Mouse (Mus musculus) heart, embryonic 14.5 days (tissue): ENCODE results near the gene Cdkn2b. TPM values are rescaled to one million over a fixed set of nuclear protein-coding genes. Genes with fewer than 3 reads are reported as not detected.

Experiments used
- ATAC-seq: fragments of 200-750 bp; cut with Nextera tagmentation; 2 replicates; pipeline ENCODE4 v1.8.0; 2017; ENCODE audit warnings: low read depth, moderate TSS enrichment; ENCODE audit not compliant: insufficient number of reproducible peaks, insufficient read depth, low FRiP score
- H3K27ac ChIP-seq, 2 experiments: fragments of 200-500 bp in 1 of 2; fragments of 300-500 bp in 1 of 2; sonication (generic) in 1 of 2; replicated peaks in 1 of 2; 2 replicates each; pipeline ENCODE4 v1.5.1; 2012 to 2014; ENCODE audit warnings: low read depth in 2 of 2, low read length in 2 of 2, control low read depth in 1 of 2, mild to moderate bottlenecking in 1 of 2, mixed read lengths in 1 of 2; ENCODE audit not compliant: control insufficient read depth in 1 of 2, insufficient read depth in 1 of 2
- H3K27me3 ChIP-seq: fragments of 300-500 bp; sonication (generic); 2 replicates; pipeline ENCODE4 v1.6.1; 2014; ENCODE audit warnings: mild to moderate bottlenecking, low read length, control low read depth; ENCODE audit not compliant: control insufficient read depth, insufficient read depth
- H3K36me3 ChIP-seq: fragments of 300-500 bp; sonication (generic); 2 replicates; pipeline ENCODE4 v1.6.1; 2014; ENCODE audit warnings: mild to moderate bottlenecking, control low read depth, low read length, mixed read lengths; ENCODE audit not compliant: control insufficient read depth, insufficient read depth
- H3K4me1 ChIP-seq, 2 experiments: fragments of 200-500 bp in 1 of 2; fragments of 300-500 bp in 1 of 2; sonication (generic) in 1 of 2; 2 replicates each; pipeline ENCODE4 v1.6.1; 2012 to 2014; ENCODE audit warnings: low read length in 2 of 2, control low read depth in 1 of 2, mixed read lengths in 1 of 2; ENCODE audit not compliant: control insufficient read depth in 2 of 2, insufficient read depth in 2 of 2
- H3K4me2 ChIP-seq: fragments of 300-500 bp; sonication (generic); 2 replicates; pipeline ENCODE4 v1.6.1; 2014; ENCODE audit warnings: mild to moderate bottlenecking, low read length
- H3K4me3 ChIP-seq, 2 experiments: fragments of 200-500 bp in 1 of 2; fragments of 300-500 bp in 1 of 2; sonication (generic) in 1 of 2; 2 replicates each; pipeline ENCODE4 v1.5.1; 2012 to 2014; ENCODE audit warnings: low read length in 2 of 2, mild to moderate bottlenecking in 2 of 2, control low read depth in 1 of 2, low read depth in 1 of 2, moderate library complexity in 1 of 2; ENCODE audit not compliant: control insufficient read depth in 1 of 2, insufficient read depth in 1 of 2
- H3K9ac ChIP-seq: fragments of 300-500 bp; sonication (generic); 2 replicates; pipeline ENCODE4 v1.6.1; 2014; ENCODE audit warnings: mild to moderate bottlenecking, low read length
- H3K9me3 ChIP-seq: fragments of 300-500 bp; sonication (generic); 2 replicates; pipeline ENCODE4 v1.6.1; 2016; ENCODE audit warnings: low read length, control low read depth; ENCODE audit not compliant: control insufficient read depth
- WGBS: fragments of 180-500 bp; shearing (Covaris S2); extraction: QIAGEN DNeasy Blood & Tissue Kit; methylation state at CpG from one replicate; pipeline ENCODE4 v1.1.7; 2014; 5-methylcytosine and 5-hydroxymethylcytosine counted together
- polyA plus RNA-seq: library from polyadenylated mRNA; unstranded; fragments of >200 nt; fragmentation: Nextera tagmentation; extraction: Ambion mirVana; gene quantifications from 2 replicates; pipeline ENCODE4 v1.2.1, GENCODE M21; 2014

The Cdkn2b gene
- polyA plus RNA-seq, 1 experiment from 2014 or later = 1.2 TPM

DNA sequence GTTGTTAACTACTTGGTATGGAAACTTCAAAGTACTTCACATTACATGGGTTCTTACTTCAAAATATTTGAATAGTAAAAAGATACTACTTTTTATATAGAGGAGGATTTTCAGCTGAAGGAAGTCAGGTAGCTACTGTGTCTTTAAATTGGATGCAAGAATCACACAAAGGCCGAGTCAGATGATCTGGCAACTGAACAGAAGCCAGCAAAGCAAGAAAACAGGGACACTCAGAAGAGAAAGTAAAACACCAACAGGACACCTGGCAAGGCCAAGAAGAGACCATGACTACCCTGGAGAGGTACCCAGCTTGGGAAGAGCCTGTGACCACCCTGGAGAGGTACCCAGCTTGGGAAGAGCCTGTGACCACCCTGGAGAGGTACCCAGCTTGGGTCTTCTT lies 24.3 kb downstream of the Cdkn2b start:
- peaks cover 2 to 6% of the 10 kb centered on the region in 2 experiments; a peak in 1 of 4 replicates for H3K4me1 ChIP-seq
- H3K27me3 ChIP-seq = peaks cover 82% of the 10 kb centered on the region
- no peak overlapping the region for H3K27ac ChIP-seq
- no peak overlapping the region for H3K4me3 ChIP-seq
- no peak overlapping the region for H3K9ac ChIP-seq
- no peak overlapping the region for H3K4me2 ChIP-seq
- 11% methylated on average over 1 of the region's 1 CpGs for WGBS
- no peak for ATAC-seq
- H3K36me3 ChIP-seq = no peaks in the 10 kb centered on the region
- H3K9me3 ChIP-seq = 0 out of 2 replicates have a peak, but pooled peaks cover 3% of the 10 kb centered on the region

DNA sequence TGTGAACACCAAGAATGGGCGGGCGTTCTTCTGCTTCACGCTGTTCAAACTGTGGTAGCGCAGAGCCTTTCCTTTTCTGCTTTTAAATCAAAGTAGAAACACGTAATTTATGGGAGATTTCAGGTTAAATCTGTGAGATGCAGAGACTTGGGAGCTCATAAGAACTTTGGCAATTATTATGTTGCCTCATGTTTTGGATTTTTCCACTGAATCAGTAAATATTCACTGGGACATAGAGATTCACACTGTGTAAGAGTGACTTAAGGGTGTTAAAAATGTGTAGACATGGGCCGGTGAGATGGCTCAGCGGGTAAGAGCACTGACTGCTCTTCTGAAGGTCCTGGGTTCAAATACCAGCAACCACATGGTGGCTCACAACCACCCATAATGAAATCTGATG lies 25.2 kb downstream of the Cdkn2b start:
- peaks cover 81% of the 10 kb centered on the region for H3K27me3 ChIP-seq
- no peak overlapping the region for H3K27ac ChIP-seq
- H3K4me3 ChIP-seq = no peak overlapping the region
- H3K4me2 ChIP-seq = no peak overlapping the region
- no peak for ATAC-seq
- 42% methylated on average over 7 of the region's 7 CpGs for WGBS
- no peak overlapping the region for H3K9ac ChIP-seq
- H3K36me3 ChIP-seq = no peaks in the 10 kb centered on the region
- H3K4me1 ChIP-seq = peaks cover 2 to 6% of the 10 kb centered on the region in 2 experiments; a peak in 1 of 4 replicates
- H3K9me3 ChIP-seq = 0 out of 2 replicates have a peak, but pooled peaks cover 3% of the 10 kb centered on the region

DNA sequence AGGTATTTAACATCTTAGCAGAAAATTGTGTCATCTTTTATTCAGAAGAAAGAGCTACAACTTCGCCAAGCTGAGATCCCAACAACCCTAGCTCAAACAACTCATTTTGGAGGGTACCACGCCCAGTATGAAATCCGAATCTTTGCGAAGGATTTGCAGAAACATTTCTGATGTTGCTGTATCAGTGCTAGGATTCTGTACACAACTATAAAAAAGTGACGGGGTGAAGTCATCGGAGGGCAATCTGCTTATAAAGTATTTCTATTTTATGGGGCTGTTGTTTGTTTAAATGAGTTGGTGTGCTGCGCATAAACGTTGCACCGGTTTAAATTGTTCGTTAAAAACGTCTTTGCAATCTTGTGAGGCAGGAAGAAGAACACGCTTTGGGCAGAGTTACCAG lies 28.2 kb downstream of the Cdkn2b start:
- H3K27ac ChIP-seq = no peak overlapping the region
- WGBS = 2% methylated on average over 12 of the region's 12 CpGs
- no peak overlapping the region for H3K4me2 ChIP-seq
- H3K9me3 ChIP-seq = 0 out of 2 replicates have a peak, but pooled peaks cover 3% of the 10 kb centered on the region
- no peak overlapping the region for H3K4me3 ChIP-seq
- no peaks in the 10 kb centered on the region for H3K36me3 ChIP-seq
- no peak for ATAC-seq
- peaks cover 2 to 6% of the 10 kb centered on the region in 2 experiments; a peak in 1 of 4 replicates for H3K4me1 ChIP-seq
- H3K27me3 ChIP-seq = peaks cover 80% of the 10 kb centered on the region
- H3K9ac ChIP-seq = no peak overlapping the region

DNA sequence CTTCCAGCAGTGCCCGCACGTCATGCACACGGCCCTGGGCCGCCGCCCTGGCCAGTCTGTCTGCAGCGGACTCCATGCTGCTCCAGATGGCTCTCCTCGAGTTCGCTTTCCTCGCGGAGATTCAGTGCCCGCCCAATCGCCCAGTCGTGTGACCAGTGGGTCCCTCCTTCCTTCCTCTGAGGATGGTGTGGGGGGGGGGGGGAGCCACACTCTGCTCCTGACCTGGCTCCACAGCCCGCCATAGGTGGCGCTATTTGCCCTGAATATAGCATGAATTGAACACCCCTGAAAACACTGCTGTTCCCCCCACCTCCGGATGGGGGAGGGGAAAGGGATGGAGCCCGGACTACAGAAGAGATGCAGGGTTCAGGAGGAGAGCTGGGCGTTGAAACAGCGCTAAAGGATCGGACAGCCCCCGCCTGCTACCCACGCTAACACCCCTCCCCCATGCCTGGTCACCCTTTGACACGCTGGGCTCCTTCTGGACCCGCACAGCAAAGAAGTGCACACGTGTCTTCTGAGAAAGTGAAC lies 28.7 kb downstream of the Cdkn2b start:
- Histone ChIP-seq H3K4me2 (peak overlapping the region; percentile 43), H3K27ac (no peak overlapping the region), H3K4me3 (peak overlapping the region in 1 of 2 experiments; percentile 15; a peak in 1 of 4 replicates), H3K27me3 (peaks cover 82% of the 10 kb centered on the region), H3K9me3 (0 out of 2 replicates have a peak, but pooled peaks cover 3% of the 10 kb centered on the region), H3K36me3 (no peaks in the 10 kb centered on the region), H3K9ac (no peak overlapping the region), H3K4me1 (peaks cover 2 to 6% of the 10 kb centered on the region in 2 experiments; a peak in 1 of 4 replicates)
- no peak for ATAC-seq
- WGBS = under 1% methylated on average over 25 of the region's 25 CpGs

DNA sequence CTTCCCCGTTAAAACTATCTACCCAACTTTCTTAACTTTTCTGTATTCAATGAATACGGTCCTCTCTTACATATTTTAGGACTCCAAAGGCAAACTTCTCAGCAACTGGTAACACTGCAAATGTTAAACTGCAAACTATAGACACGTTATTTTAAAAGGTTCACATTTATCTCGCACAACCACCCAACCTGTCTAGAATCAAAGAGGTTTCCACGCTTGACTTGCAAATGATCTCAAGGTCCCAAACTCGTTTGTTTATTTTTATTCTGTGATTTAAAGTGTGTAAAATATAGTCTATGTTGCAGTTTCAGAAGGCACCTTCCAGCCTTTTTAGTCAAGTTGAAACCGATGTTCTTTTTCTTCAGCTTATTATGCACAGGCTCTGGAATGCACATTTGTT lies 29.6 kb downstream of the Cdkn2b start:
- Histone ChIP-seq H3K36me3 (no peaks in the 10 kb centered on the region), H3K27ac (no peak overlapping the region), H3K27me3 (peaks cover 85% of the 10 kb centered on the region), H3K4me2 (no peak overlapping the region), H3K9ac (no peak overlapping the region), H3K4me3 (no peak overlapping the region), H3K4me1 (peaks cover 2 to 6% of the 10 kb centered on the region in 2 experiments; a peak in 1 of 4 replicates), H3K9me3 (0 out of 2 replicates have a peak, but pooled peaks cover 3% of the 10 kb centered on the region)
- WGBS = 3% methylated on average over 7 of the region's 7 CpGs
- no peak for ATAC-seq

DNA sequence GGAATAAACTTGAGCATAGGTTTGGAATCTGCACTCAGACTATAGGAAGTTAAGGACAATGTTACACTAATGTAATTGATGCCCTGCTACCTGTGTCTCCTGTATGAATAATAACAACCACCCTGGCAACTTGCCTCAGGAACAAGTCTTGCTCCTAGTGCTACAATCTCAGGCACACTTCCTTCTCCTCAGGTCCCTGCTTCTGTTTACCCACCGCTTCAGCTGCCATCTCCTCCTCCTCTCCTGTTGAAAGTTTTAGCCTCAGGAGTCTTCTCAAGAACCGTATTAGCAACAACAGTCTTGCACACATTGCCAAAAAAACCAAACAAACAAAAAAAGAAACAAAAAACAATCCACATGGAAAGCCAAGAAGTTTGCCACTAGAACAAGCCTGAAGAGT lies 31.2 kb downstream of the Cdkn2b start:
- H3K36me3 ChIP-seq = no peaks in the 10 kb centered on the region
- H3K4me3 ChIP-seq = no peak overlapping the region
- no peaks in the 10 kb centered on the region for H3K9me3 ChIP-seq
- 4% methylated on average over 2 of the region's 2 CpGs for WGBS
- peaks cover 2 to 6% of the 10 kb centered on the region in 2 experiments; a peak in 1 of 4 replicates for H3K4me1 ChIP-seq
- H3K27ac ChIP-seq = no peak overlapping the region
- no peak for ATAC-seq
- H3K27me3 ChIP-seq = peaks cover 92% of the 10 kb centered on the region
- no peak overlapping the region for H3K4me2 ChIP-seq
- no peak overlapping the region for H3K9ac ChIP-seq

DNA sequence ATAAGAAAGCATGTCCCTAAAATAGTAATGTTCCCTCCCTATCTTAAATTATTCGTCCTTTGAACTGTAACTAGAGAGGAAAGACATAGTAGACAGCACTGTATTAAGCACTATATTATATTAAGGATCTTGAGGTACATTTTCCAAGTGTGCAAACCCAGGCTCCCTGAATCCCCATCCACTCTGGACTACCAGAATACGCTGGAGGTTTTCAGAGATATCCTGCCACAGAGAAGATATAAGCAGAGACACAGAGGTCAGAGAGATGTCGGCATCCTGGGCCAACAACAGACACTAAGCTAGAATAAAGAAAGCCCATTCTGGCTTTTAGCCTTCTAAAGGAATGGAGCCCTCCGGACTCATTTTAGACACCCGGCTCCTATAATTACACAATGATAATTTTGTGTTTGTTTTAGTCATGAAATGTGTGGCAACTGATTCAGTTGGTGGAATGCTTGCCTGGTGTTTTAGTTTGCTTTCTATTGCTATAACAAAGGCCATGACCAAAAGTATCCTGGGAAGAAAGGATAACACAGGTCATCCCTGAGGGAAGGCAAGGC lies 33.4 kb downstream of the Cdkn2b start:
- Histone ChIP-seq H3K9ac (no peak overlapping the region), H3K9me3 (no peaks in the 10 kb centered on the region), H3K4me1 (peaks cover 2 to 6% of the 10 kb centered on the region in 2 experiments; a peak in 1 of 4 replicates), H3K36me3 (no peaks in the 10 kb centered on the region), H3K4me2 (no peak overlapping the region), H3K4me3 (no peak overlapping the region), H3K27me3 (peaks cover 97% of the 10 kb centered on the region), H3K27ac (no peak overlapping the region)
- no peak for ATAC-seq
- WGBS = 11% methylated on average over 5 of the region's 5 CpGs
